Mouse (Mus musculus): Measurements from ENCODE around the gene Lingo3. TPM values are rescaled to one million over a fixed set of nuclear protein-coding genes. Genes with fewer than 3 reads are reported as not detected.

Lingo3 gene
- 0.19 TPM in 1 of 2 replicates, not detected in the other for polyA plus RNA-seq (2011; ENCODE audit: insufficient read length, low read depth, missing spikeins)

DNA sequence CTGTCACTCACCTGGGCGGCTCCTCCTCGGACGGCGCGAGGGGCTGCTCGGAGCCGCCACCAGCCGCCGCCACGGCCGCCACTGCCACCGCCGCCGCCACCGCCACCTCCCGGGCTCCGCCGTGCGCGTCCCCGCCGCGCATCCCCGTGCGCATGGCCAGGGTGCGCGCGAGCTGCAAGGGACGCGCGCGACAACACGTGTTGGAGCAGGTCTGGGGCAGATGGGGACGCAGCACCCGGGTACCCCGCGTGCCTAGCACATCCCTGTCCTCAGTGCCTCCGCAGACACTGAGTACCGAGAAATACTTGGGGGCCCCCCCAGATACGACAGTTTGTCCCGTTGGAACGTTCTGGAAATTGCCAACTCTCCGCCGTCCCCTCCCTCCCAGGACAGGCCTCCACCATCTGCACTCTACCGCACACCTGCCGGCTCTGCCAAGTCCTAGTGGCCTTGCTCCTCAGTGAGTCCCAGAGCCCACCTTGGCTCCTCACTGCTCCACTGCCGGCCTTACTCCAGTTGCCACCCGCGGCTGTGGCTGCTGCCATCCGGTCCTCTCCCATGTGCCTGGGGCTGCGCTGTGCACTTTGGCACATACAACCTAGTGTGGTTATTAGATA, at the start of gene Lingo3:
Lingo3 (minus strand) TSS at position 109 of the 617 bp plus-strand sequence.
- Histone ChIP-seq H3K4me3 (ENCODE audit: insufficient read depth, low read length) (no peak within 1 kb of the TSS), H3K4me1 (ENCODE audit: control insufficient read depth, insufficient read depth, low read length) (0 out of 2 replicates have a peak, but pooled peaks cover 2% of the 10 kb centered on the region)
- TF ChIP-seq CTCF (IDR thresholded peaks at IDR 0.05; ENCODE audit: borderline replicate concordance, insufficient read depth, low read length), result no peak

DNA sequence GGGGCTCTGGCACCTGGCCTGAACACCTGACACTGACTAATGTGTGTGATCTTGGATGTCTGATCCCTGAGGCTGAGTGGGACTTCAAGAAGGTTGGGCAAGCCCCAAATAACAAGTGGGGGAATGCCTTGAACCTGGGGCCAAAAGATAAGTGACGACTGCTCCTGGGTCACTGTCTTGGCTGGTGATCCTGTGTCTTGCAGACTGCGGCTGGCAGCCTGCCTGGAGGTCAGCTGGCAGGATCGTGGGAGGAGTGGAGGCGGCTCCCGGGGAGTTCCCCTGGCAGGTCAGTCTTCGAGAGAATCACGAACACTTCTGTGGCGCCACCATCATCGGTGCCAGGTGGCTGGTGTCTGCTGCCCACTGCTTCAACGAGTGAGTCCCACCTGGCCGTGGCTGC, 43.3 kb upstream of the Lingo3 start:
- Histone ChIP-seq H3K4me1 (ENCODE audit: control insufficient read depth, insufficient read depth, low read length) (no peaks in the 10 kb centered on the region), H3K4me3 (ENCODE audit: insufficient read depth, low read length) (no peak overlapping the region), H3K27ac (ENCODE audit: insufficient read depth, low read length) (no peak overlapping the region)
- TF ChIP-seq CTCF (IDR thresholded peaks at IDR 0.05; ENCODE audit: borderline replicate concordance, insufficient read depth, low read length) (no peak), POLR2A (IDR thresholded peaks at IDR 0.05; ENCODE audit: low read depth, low read length) (no peak)

More for the DNA sequence above, at the start of gene Lingo3:
- no peak within 1 kb of the TSS for H3K27ac ChIP-seq (ENCODE audit: insufficient read depth, low read length)

DNA sequence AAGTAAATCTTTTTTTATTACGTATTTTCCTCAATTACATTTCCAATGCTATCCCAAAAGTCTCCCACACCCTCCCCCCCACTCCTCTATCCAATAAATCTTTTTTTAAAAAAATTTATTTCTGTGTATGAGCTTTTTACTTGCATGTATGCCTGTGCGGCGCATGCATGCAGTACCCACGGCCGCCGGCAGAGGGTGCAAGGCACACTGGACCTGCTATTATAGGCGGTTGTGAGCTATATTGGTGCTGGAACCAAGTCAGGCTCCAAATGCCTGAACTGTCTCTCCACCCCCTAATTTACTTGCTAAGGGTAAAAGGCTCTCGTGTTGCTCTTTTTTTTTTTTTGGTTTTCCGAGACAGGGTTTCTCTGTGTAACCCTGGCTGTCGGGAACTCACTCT, 37.5 kb upstream of the Lingo3 start:
- no peak overlapping the region for H3K4me3 ChIP-seq (ENCODE audit: insufficient read depth, low read length)
- no peaks in the 10 kb centered on the region for H3K4me1 ChIP-seq (ENCODE audit: control insufficient read depth, insufficient read depth, low read length)
- no peak overlapping the region for H3K27ac ChIP-seq (ENCODE audit: insufficient read depth, low read length)
- TF ChIP-seq POLR2A (IDR thresholded peaks at IDR 0.05; ENCODE audit: low read depth, low read length), result no peak
- peak; percentile 93 for TF ChIP-seq CTCF (IDR thresholded peaks at IDR 0.05; ENCODE audit: borderline replicate concordance, insufficient read depth, low read length)

DNA sequence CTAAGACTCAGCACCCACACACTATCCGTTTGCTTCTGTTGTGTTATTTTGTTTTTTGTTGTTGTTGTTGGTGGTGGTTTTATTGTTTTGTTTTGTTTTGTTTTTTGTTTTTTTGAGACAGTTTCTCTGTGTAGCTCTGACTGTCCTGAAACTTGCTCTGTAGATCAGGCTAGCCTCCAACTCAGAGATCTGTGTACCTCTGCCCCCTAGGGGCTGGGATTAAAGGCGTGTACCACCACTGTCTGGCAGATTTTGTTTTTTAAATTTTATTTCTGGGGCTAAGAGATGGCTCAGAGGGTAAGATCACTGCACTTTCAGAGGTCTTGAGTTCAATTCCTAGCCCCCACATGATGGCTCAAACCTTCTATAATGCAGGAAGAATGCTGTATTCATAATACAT, 37.1 kb upstream of the Lingo3 start:
- TF ChIP-seq POLR2A (IDR thresholded peaks at IDR 0.05; ENCODE audit: low read depth, low read length), result no peak
- H3K4me1 ChIP-seq (ENCODE audit: control insufficient read depth, insufficient read depth, low read length), result no peaks in the 10 kb centered on the region
- H3K27ac ChIP-seq (ENCODE audit: insufficient read depth, low read length), result no peak overlapping the region
- H3K4me3 ChIP-seq (ENCODE audit: insufficient read depth, low read length), result no peak overlapping the region

DNA sequence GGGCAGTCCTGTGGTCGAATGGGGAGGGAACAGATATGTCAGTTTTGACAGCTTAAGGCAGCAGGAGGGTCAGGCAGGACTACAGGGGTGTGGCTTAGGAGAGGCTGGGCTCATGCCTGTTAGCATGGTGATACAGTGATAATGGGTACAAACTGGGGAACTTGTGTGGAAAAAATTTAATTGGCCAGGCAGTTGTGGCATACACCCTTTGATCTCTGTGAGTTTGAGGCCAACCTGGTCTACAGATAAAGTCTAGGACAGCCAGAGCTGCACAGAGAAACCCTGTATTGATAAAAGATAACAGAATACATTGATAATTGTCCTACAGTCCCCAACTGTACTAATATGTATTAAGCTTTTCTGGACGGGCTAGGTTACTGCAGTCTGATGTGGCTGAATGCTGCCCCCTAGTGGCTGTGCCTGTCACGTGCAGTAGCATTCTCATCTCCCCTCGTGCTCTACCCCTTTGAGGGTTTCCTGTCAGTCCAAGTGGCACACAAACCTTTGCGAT, 36.3 kb upstream of the Lingo3 start:
- Histone ChIP-seq H3K4me3 (ENCODE audit: insufficient read depth, low read length) (no peak overlapping the region), H3K4me1 (ENCODE audit: control insufficient read depth, insufficient read depth, low read length) (no peaks in the 10 kb centered on the region), H3K27ac (ENCODE audit: insufficient read depth, low read length) (no peak overlapping the region)
- TF ChIP-seq POLR2A (IDR thresholded peaks at IDR 0.05; ENCODE audit: low read depth, low read length), result no peak
- TF ChIP-seq CTCF (IDR thresholded peaks at IDR 0.05; ENCODE audit: borderline replicate concordance, insufficient read depth, low read length), result peak; percentile 97

DNA sequence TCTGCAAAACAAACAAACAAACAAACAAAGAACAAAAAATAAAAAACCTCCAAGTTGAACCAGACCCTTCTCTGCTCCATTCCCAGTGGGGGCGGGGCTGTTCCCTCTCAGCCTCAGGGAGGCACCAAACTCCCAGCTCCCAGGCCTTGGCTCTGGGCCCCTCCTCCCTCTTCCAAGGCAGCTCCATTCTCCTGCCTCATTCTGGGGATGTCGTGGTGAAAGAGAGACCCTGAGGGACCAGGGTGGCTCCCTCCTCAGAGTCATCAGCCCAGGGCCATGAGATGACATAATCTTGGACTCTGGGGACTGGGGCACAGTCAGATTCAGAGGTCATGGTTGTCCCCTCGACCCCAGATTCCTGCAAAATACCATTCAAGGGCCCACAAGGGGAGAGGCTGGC, 32.8 kb upstream of the Lingo3 start:
- H3K4me1 ChIP-seq (ENCODE audit: control insufficient read depth, insufficient read depth, low read length), result no peaks in the 10 kb centered on the region
- H3K4me3 ChIP-seq (ENCODE audit: insufficient read depth, low read length), result no peak overlapping the region
- H3K27ac ChIP-seq (ENCODE audit: insufficient read depth, low read length), result no peak overlapping the region
- TF ChIP-seq CTCF (IDR thresholded peaks at IDR 0.05; ENCODE audit: borderline replicate concordance, insufficient read depth, low read length) (no peak), POLR2A (IDR thresholded peaks at IDR 0.05; ENCODE audit: low read depth, low read length) (no peak)

DNA sequence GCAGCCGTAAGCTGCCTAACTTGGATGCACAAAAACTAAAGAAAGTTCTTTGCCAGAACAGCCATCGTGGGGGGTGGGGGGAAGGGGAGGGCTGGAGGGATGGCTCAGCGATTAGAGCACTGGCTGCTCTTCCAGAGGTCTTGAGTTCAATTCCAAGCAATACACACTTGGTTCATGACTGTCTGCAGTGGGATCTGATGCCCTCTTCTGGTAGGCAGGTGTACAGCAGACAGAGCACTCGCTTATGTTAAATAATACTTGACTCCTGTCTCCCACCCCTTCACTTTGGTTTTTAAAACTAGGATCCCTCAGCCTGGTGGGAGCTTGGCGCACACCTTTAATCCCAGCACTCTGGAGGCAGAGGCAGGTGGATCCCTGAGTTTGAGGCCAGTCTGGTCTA, 32.2 kb upstream of the Lingo3 start:
- H3K27ac ChIP-seq (ENCODE audit: insufficient read depth, low read length), result no peak overlapping the region
- H3K4me1 ChIP-seq (ENCODE audit: control insufficient read depth, insufficient read depth, low read length), result no peaks in the 10 kb centered on the region
- TF ChIP-seq POLR2A (IDR thresholded peaks at IDR 0.05; ENCODE audit: low read depth, low read length), result no peak
- peak; percentile 68; the same call in 1 of the 2 replicates for TF ChIP-seq CTCF (IDR thresholded peaks at IDR 0.05; ENCODE audit: borderline replicate concordance, insufficient read depth, low read length)
- H3K4me3 ChIP-seq (ENCODE audit: insufficient read depth, low read length), result no peak overlapping the region

DNA sequence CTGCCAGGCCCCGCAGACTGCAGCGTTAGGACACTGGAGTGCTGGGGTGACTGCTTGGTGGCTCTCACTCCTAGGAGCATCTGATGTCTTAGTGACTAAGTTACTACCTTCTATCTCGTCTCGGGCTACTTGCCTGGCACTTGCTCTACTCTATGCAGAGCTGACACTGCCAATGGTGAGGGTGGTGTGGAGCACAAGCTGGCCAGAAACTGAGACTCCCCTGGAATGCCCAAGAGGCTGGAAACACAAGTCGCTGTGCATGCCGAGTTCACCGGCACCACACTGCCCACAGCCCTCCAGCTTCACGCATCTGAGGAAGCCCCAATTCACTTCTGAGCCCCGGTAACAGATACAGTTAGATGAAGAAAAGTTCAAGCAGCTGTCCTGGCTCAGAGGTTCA, 30.2 kb upstream of the Lingo3 start:
- H3K27ac ChIP-seq (ENCODE audit: insufficient read depth, low read length), result no peak overlapping the region
- no peak for TF ChIP-seq CTCF (IDR thresholded peaks at IDR 0.05; ENCODE audit: borderline replicate concordance, insufficient read depth, low read length)
- TF ChIP-seq POLR2A (IDR thresholded peaks at IDR 0.05; ENCODE audit: low read depth, low read length), result no peak
- H3K4me3 ChIP-seq (ENCODE audit: insufficient read depth, low read length), result no peak overlapping the region
- H3K4me1 ChIP-seq (ENCODE audit: control insufficient read depth, insufficient read depth, low read length), result no peaks in the 10 kb centered on the region

DNA sequence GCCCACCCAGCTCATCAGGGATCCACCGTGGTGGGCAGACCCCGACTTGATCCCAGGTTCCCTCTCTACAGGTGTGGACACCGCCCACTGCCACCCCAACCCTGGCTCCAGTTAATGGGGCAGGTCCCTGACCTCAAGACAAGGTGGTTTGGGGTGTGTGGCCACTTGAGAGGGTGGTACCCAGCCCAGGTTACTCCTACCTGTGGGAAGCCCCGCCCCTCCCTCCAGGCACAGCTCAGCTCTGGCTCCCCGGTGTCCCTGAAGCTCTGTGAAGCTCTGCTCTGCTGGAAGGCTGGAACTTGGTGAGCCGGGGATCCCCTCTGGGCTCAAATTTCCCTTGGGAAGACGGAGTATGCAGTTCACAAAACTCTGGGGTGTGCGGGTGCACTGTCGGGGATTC, 27.7 kb upstream of the Lingo3 start, which contains the start of gene Tmprss9:
Tmprss9 (plus strand) TSS at position 268 of the 400 bp plus-strand sequence.
- H3K4me1 ChIP-seq (ENCODE audit: control insufficient read depth, insufficient read depth, low read length), result no peaks in the 10 kb centered on the region
- H3K4me3 ChIP-seq (ENCODE audit: insufficient read depth, low read length), result no peak within 1 kb of the TSS
- no peak within 1 kb of the TSS for H3K27ac ChIP-seq (ENCODE audit: insufficient read depth, low read length)
- no peak for TF ChIP-seq POLR2A (IDR thresholded peaks at IDR 0.05; ENCODE audit: low read depth, low read length)
- no peak for TF ChIP-seq CTCF (IDR thresholded peaks at IDR 0.05; ENCODE audit: borderline replicate concordance, insufficient read depth, low read length)

DNA sequence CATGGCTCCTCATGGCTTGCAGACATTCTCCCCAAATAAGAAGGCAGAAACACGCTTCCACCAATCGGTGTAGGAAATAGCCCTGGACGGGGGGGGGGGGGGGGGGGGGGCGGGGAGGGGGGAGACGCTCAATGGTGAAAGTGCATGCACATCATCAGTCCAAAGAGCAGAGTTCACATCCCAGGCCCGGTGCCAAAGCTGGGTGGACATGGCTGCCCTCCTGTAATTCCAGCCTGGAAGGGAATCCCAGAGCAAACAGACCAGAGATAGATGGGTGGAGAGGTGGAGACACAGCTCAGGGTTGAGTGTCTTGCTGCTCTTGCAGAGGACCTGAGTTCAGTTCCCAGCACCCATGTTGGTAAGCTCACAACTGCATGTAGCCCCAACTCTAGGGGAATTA, 27.2 kb upstream of the Lingo3 start:
- TF ChIP-seq CTCF (IDR thresholded peaks at IDR 0.05; ENCODE audit: borderline replicate concordance, insufficient read depth, low read length) (no peak), POLR2A (IDR thresholded peaks at IDR 0.05; ENCODE audit: low read depth, low read length) (no peak)
- H3K4me1 ChIP-seq (ENCODE audit: control insufficient read depth, insufficient read depth, low read length), result no peaks in the 10 kb centered on the region
- no peak overlapping the region for H3K4me3 ChIP-seq (ENCODE audit: insufficient read depth, low read length)
- no peak overlapping the region for H3K27ac ChIP-seq (ENCODE audit: insufficient read depth, low read length)
